Mouse (Mus musculus): ENCODE measurements around the gene Cirbp. TPM values are rescaled to one million over a fixed set of nuclear protein-coding genes. Genes with fewer than 3 reads are reported as not detected.

Cirbp gene
- total and polyA plus RNA-seq, 2 experiments from 2014 or later = 424 to 834 TPM

GRCm38 (mm10) chr10:80189999-80190398 lies 24.2 kb downstream of the Cirbp start:
- no peaks in the 10 kb centered on the region for H3K9me3 ChIP-seq (ENCODE audit: low read length)
- peak overlapping the region; percentile 91 for H3K27ac ChIP-seq (ENCODE audit: low read depth, low read length)
- peaks cover 8% of the 10 kb centered on the region; the same call in 1 of the 2 replicates for H3K4me1 ChIP-seq (ENCODE audit: insufficient read depth)
- DNase-seq (peak; percentile 49), ATAC-seq (peak; percentile 15; the same call in 1 of the 2 replicates)
- H3K27me3 ChIP-seq (ENCODE audit: insufficient read depth, low read length) = no peaks in the 10 kb centered on the region
- H3K36me3 ChIP-seq (ENCODE audit: insufficient read depth) = peaks cover 20% of the 10 kb centered on the region
- whole genome bisulfite sequencing = 8% methylated on average over 21 of the region's 21 CpGs
- peak overlapping the region; percentile 74 for H3K4me2 ChIP-seq (ENCODE audit: low read depth)
- no peak for TF ChIP-seq CTCF (IDR thresholded peaks at IDR 0.05; ENCODE audit: low read depth)
- peak overlapping the region; percentile 43 for H3K4me3 ChIP-seq (ENCODE audit: low read depth, low read length)
- H3K9ac ChIP-seq = peak overlapping the region; percentile 77

GRCm38 (mm10) chr10:80190491-80191051 lies 24.8 kb downstream of the Cirbp start:
- Histone ChIP-seq H3K36me3 (ENCODE audit: insufficient read depth) (peaks cover 20% of the 10 kb centered on the region), H3K9me3 (ENCODE audit: low read length) (no peaks in the 10 kb centered on the region), H3K9ac (peak overlapping the region; percentile 77), H3K27ac (ENCODE audit: low read depth, low read length) (peak overlapping the region; percentile 91), H3K4me2 (ENCODE audit: low read depth) (peak overlapping the region; percentile 74), H3K4me3 (ENCODE audit: low read depth, low read length) (peak overlapping the region; percentile 43), H3K4me1 (ENCODE audit: insufficient read depth) (peaks cover 8% of the 10 kb centered on the region; the same call in 1 of the 2 replicates), H3K27me3 (ENCODE audit: insufficient read depth, low read length) (no peaks in the 10 kb centered on the region)
- no peak for TF ChIP-seq CTCF (IDR thresholded peaks at IDR 0.05; ENCODE audit: low read depth)
- ATAC-seq (peak; percentile 80), DNase-seq (peak; percentile 79)
- WGBS = 4% methylated on average over 48 of the region's 48 CpGs

- peaks cover 8% of the 10 kb centered on the region; the same call in 1 of the 2 replicates for H3K4me1 ChIP-seq (ENCODE audit: insufficient read depth)
- peaks cover 2% of the 10 kb centered on the region; the same call in 1 of the 2 replicates for H3K36me3 ChIP-seq (ENCODE audit: insufficient read depth)
- H3K27me3 ChIP-seq (ENCODE audit: insufficient read depth, low read length) = no peaks in the 10 kb centered on the region
- H3K9me3 ChIP-seq (ENCODE audit: low read length) = no peaks in the 10 kb centered on the region
- no peak for DNase-seq
- WGBS = 59% methylated on average over 6 of the region's 6 CpGs
- no peak overlapping the region for H3K9ac ChIP-seq
- no peak for TF ChIP-seq CTCF (IDR thresholded peaks at IDR 0.05; ENCODE audit: low read depth)
- no peak for ATAC-seq
- H3K4me2 ChIP-seq (ENCODE audit: low read depth) = no peak overlapping the region
- H3K4me3 ChIP-seq (ENCODE audit: low read depth, low read length) = no peak overlapping the region
- no peak overlapping the region for H3K27ac ChIP-seq (ENCODE audit: low read depth, low read length)
Measured at GRCm38 (mm10) chr10:80193976-80194375, 28.2 kb downstream of the Cirbp start.

GRCm38 (mm10) chr10:80194441-80194840 lies 28.7 kb downstream of the Cirbp start:
- no peak overlapping the region for H3K4me3 ChIP-seq (ENCODE audit: low read depth, low read length)
- no peaks in the 10 kb centered on the region for H3K27me3 ChIP-seq (ENCODE audit: insufficient read depth, low read length)
- ATAC-seq (no peak), DNase-seq (no peak)
- H3K4me1 ChIP-seq (ENCODE audit: insufficient read depth) = peaks cover 8% of the 10 kb centered on the region; the same call in 1 of the 2 replicates
- H3K27ac ChIP-seq (ENCODE audit: low read depth, low read length) = no peak overlapping the region
- no peaks in the 10 kb centered on the region for H3K9me3 ChIP-seq (ENCODE audit: low read length)
- 20% methylated on average over 8 of the region's 8 CpGs for WGBS
- no peak overlapping the region for H3K9ac ChIP-seq
- H3K4me2 ChIP-seq (ENCODE audit: low read depth) = no peak overlapping the region
- H3K36me3 ChIP-seq (ENCODE audit: insufficient read depth) = no peaks in the 10 kb centered on the region
- no peak for TF ChIP-seq CTCF (IDR thresholded peaks at IDR 0.05; ENCODE audit: low read depth)

- no peak for TF ChIP-seq CTCF (IDR thresholded peaks at IDR 0.05; ENCODE audit: low read depth)
- WGBS = 84% methylated on average over 1 of the region's 1 CpGs
Measured at GRCm38 (mm10) chr10:80196167-80196566, 30.4 kb downstream of the Cirbp start.

GRCm38 (mm10) chr10:80196778-80197581 lies 31.2 kb downstream of the Cirbp start:
- no peak for TF ChIP-seq CTCF (IDR thresholded peaks at IDR 0.05; ENCODE audit: low read depth)
- no peaks in the 10 kb centered on the region for H3K36me3 ChIP-seq (ENCODE audit: insufficient read depth)
- 42% methylated on average over 33 of the region's 33 CpGs for WGBS
- no peak for DNase-seq
- H3K27ac ChIP-seq (ENCODE audit: low read depth, low read length) = no peak overlapping the region
- H3K9me3 ChIP-seq (ENCODE audit: low read length) = no peaks in the 10 kb centered on the region
- H3K4me3 ChIP-seq (ENCODE audit: low read depth, low read length) = no peak overlapping the region
- no peak overlapping the region for H3K9ac ChIP-seq
- no peaks in the 10 kb centered on the region for H3K27me3 ChIP-seq (ENCODE audit: insufficient read depth, low read length)
- H3K4me2 ChIP-seq (ENCODE audit: low read depth) = no peak overlapping the region
- no peak for ATAC-seq
- H3K4me1 ChIP-seq (ENCODE audit: insufficient read depth) = no peaks in the 10 kb centered on the region

More at GRCm38 (mm10) chr10:80196167-80196566, 30.4 kb downstream of the Cirbp start:
- Histone ChIP-seq H3K36me3 (ENCODE audit: insufficient read depth) (no peaks in the 10 kb centered on the region), H3K9ac (no peak overlapping the region), H3K9me3 (ENCODE audit: low read length) (no peaks in the 10 kb centered on the region), H3K4me2 (ENCODE audit: low read depth) (no peak overlapping the region), H3K27ac (ENCODE audit: low read depth, low read length) (no peak overlapping the region), H3K4me1 (ENCODE audit: insufficient read depth) (no peaks in the 10 kb centered on the region), H3K4me3 (ENCODE audit: low read depth, low read length) (no peak overlapping the region), H3K27me3 (ENCODE audit: insufficient read depth, low read length) (no peaks in the 10 kb centered on the region)
- ATAC-seq (no peak), DNase-seq (no peak)

GRCm38 (mm10) chr10:80199440-80200008 lies 33.7 kb downstream of the Cirbp start:
- WGBS = 56% methylated on average over 3 of the region's 3 CpGs
- ATAC-seq (peak; percentile 83), DNase-seq (peak; percentile 73)
- Histone ChIP-seq H3K27me3 (ENCODE audit: insufficient read depth, low read length) (no peaks in the 10 kb centered on the region), H3K9me3 (ENCODE audit: low read length) (no peaks in the 10 kb centered on the region), H3K27ac (ENCODE audit: low read depth, low read length) (no peak overlapping the region), H3K36me3 (ENCODE audit: insufficient read depth) (no peaks in the 10 kb centered on the region), H3K4me1 (ENCODE audit: insufficient read depth) (no peaks in the 10 kb centered on the region), H3K4me2 (ENCODE audit: low read depth) (no peak overlapping the region), H3K9ac (no peak overlapping the region), H3K4me3 (ENCODE audit: low read depth, low read length) (no peak overlapping the region)
- TF ChIP-seq CTCF (IDR thresholded peaks at IDR 0.05; ENCODE audit: low read depth) = peak; percentile 83

All from forebrain, postnatal 0 days (tissue).